Mouse (Mus musculus): ENCODE results near the gene Rpl9-ps6.

Gene Rpl9-ps6

GRCm38 (mm10) chr19:32466478-32466877, at the start of gene Rpl9-ps6:
TSS of gene Rpl9-ps6 (minus strand) at chr19:32466578.
- no peak for DNase-seq

DNA sequence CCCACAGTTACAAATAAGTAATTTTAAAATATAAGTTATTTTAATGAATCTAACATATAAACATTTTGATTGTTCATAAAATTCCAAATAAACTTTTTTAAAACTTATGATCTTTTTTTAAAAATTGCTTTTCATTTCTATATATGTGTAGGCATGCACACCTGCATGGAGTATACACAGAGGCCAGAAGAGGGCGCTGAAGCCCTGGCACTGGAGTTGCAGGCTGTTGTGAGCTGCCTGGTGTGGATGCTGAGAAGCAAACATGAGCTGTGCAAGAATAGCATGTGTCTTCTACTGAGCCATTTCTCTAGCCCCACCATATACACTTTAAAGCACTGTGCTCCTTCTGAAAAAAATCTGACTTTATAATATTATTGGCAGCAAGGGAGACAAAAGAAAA, 46.1 kb upstream of the Rpl9-ps6 start:
- peak; percentile 19 to 21 for DNase-seq

GRCm38 (mm10) chr19:32510962-32511361, 44.6 kb upstream of the Rpl9-ps6 start:
- no peak for DNase-seq

DNA sequence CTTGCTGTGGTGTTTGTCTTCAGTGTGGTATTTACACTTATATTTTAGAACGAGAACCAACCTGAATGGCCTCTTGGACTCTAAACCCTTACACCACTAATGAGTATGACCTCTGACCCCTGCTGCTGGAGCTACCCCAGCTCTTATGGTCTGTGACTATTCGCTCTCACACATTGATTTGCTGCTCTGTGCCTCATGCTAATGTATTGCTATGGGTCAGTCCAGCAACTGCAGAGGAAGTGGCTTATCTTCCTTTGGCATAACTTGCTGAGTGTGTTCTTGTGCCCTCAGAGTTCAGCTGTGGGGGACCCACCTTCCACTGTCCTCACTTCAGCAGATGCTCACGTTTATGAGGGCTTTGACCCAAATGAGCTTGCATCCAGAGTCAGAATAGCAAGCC, 43.9 kb upstream of the Rpl9-ps6 start:
- DNase-seq = no peak

DNA sequence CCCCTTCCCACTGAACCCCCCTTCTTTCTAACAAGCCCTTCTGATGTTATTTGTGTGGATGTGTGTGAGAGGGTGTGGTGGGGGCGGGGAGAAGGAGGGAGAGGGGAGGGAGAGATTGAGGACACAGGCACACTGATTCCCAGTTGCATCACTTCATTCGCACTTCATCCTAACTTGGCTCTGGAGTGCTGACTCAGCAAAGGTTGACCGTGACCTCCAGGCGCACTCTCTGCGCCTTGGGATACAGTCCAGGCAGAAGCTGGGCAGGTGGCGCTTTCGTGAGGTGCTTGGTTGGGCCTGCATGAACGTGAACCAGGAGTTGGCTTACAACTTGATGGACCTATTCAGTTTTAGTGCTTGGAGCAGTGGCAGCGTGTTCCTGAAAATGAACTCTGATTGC, 41.1 kb upstream of the Rpl9-ps6 start:
- DNase-seq = no peak

DNA sequence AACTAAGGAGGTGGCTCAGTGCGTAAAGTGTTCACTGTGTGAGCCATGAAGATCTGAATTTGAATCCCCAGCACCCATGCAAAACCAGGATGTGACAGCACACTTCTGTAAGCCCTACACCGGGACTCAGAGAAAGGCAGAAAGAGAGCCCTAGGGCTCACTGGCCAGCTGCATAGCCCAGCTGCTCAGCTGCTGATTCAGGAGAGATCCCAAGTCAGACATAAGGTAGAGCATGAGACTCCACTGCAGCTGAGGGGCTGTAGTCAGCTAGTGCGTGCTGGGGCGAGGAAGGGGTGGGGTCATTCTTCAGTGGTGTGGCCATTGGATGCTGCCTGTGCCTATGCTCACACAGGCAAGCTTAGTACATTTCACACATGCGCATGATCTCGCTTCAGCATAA, 40.7 kb upstream of the Rpl9-ps6 start:
- no peak for DNase-seq

- no peak for DNase-seq
Measured at GRCm38 (mm10) chr19:32506514-32506913, 40.1 kb upstream of the Rpl9-ps6 start.

- no peak for DNase-seq
Measured at GRCm38 (mm10) chr19:32506081-32506480, 39.7 kb upstream of the Rpl9-ps6 start.

GRCm38 (mm10) chr19:32501414-32501813, 35.0 kb upstream of the Rpl9-ps6 start:
- peak in 1 of 2 experiments; percentile 19 for DNase-seq

DNA sequence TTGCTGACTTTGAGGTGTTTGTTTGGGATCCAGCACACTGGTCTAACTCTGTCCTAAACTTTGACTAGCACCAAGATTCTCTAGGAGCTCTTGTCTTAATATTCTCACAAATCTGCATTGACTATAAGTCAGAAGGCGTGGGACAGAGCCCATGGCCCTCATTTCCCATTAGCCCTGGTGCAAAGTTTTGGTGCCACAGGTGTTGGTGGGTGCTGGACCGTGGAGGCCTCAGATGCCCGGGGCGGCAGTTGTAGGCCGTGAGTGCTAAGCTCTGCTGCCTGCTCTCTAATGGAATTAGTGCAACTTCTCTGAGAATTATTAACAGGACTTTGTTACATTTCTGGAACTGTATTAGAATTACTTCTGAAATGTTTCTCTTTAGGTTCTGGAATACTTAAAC, 31.6 kb upstream of the Rpl9-ps6 start:
- no peak for DNase-seq

DNA sequence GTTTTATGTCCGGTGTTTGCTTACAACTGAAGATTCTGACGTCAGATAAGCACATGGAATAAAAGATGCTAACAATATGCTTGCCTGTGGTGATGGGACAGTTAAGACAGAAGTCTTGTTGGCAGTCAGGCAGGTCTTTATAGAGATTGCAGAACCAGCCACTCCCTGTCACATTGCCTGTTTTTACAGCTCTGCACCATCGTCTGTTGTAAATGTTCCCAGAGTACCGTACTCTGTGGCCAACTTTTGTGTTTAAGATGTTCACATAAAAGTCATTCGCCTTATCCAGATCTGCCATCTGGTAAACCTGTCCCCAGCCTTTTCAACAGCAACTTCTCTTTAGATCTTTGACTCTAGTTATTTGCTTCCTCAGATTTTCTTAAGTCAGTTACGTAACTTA, 31.0 kb upstream of the Rpl9-ps6 start:
- no peak for DNase-seq

- DNase-seq = no peak
Measured at GRCm38 (mm10) chr19:32495034-32495433, 28.7 kb upstream of the Rpl9-ps6 start.

GRCm38 (mm10) chr19:32494611-32495010, 28.2 kb upstream of the Rpl9-ps6 start:
- DNase-seq = no peak

GRCm38 (mm10) chr19:32493471-32493870, 27.1 kb upstream of the Rpl9-ps6 start:
- DNase-seq = no peak

DNA sequence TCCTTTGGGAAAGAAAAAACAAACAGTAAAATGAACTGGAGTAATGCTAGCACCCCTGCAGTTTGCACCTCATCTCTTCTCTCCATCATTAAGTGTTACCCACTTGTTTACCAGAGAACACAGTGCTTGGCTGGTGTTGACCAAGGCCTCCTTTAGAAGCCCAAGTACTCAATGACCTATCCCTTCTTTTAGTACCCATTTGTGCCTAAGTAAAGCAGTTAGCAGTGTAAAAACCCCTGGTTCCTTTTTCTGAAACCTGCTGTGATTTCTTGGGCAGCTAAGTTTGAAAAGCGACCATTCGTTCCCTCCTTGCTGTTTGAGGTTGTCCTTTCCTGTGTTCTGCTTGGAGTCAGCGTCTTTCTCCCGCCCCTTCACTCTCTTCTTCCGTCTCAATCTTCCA, 26.6 kb upstream of the Rpl9-ps6 start:
- no peak for DNase-seq

GRCm38 (mm10) chr19:32492339-32492738, 26.0 kb upstream of the Rpl9-ps6 start:
- DNase-seq = no peak

GRCm38 (mm10) chr19:32490976-32491375, 24.6 kb upstream of the Rpl9-ps6 start:
- DNase-seq = no peak

DNA sequence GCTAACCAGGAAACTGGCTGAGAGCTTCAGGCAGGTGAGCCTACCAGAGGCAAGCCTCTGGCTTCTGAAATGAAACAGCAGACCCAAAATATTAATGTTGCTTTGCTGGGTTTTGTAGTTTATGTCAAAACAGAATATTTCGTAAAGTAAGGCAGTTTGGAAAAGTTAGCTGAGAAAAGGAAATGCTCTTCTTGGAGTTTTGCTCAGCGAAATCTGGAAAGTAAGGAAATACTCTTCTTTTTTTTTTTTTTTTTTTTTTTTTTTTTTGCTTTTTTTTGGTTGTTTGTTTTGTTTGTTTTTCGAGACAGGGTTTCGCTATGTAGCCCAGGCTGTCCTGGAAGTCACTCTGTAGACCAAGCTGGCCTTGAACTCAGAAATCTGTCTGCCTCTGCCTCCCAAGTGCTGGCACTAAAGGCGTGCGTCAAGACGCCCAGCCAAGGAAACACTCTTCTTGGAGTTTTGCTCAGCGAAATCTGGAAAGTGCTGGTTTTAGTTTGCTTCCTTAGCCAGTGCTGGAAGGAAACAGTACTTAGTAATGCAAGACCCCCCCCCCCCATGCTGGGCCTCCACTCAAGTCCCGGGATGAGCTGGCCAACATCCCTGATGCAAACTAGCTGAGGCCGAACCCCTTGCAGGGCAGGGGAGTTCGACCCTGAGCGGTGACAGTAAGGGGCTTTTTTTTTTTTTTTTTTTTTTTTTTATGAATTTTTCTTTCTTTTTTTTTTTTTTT, 23.0 kb upstream of the Rpl9-ps6 start:
- DNase-seq = peak in 1 of 2 experiments; percentile 10

DNA sequence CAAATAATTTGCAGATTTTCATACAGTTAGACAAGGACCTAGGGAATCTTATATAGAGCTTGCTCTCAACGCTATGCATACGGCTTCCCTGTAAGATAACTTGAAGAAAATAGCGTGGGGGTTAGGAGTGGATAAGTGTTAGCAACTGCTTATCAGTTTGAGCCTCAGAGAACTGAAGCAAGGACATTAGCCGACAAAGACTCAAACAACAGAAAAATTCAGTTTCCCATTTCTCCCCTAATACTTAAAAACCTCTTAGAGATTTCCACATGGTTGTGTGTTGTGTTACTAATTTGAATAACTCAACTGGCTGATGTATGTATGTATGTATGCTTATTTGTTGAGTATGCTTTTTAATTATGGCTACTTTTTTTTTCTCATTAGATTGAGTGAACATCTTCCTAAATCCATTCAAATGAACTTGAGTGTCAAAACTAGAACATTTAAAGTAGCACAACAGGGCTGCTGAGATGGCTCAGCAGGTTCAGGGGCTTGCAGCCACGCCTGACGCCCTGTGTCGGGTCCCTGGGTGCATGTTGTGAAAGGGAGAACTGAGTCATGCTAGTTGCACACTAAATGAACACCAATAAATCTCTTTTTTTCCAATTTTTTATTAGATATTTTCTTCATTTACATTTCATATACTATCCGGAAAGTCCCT, 21.3 kb upstream of the Rpl9-ps6 start:
- DNase-seq = no peak

GRCm38 (mm10) chr19:32486106-32486724, 19.8 kb upstream of the Rpl9-ps6 start:
- peak; percentile 63 to 65 for DNase-seq

DNA sequence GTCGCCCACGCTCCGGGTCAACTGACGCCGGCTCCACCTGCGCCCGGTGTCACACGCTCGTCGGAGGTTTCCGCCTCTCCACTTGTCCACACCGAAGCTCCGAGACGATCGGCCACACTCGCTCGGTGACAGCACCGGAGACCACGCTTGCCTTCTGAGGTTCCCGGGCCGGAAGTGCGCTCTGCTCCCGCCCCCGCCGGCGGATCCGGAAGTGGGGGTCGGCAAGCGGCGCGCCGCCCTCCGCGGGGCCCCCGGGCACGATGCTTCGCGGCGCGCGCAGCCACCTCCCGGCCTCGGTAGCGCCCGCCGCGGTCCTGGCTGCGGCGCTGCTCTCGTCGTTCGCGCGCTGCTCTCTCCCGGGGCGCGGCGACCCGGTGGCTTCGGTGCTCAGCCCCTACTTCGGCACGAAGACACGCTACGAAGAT, 19.3 kb upstream of the Rpl9-ps6 start, which contains the start of gene Minpp1:
Gene Minpp1, plus strand, starts transcription at position 89 of the 425 bp plus-strand sequence.
- peak; percentile 92 to 94 for DNase-seq

- DNase-seq = no peak
Measured at GRCm38 (mm10) chr19:32484941-32485660, 18.7 kb upstream of the Rpl9-ps6 start.

DNA sequence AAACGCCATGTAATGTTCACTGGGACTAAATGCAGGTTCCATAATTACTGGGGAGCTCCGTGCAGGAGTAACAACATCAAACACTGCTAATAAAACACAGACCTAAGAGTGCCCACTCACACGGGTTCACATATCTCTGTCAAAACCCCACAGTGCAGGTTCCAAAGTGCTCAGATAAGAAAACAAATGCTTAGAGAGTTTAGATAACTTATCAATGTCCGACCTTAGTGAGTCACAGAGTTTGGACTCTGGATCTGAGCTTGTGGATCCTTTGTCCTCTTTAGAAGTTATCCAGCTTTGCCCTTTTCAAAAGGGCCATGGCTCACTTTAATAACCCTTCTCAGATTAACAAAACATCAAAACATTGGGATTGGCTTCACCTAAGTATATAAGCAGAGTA, 15.1 kb upstream of the Rpl9-ps6 start:
- DNase-seq = no peak
